Mouse (Mus musculus) adrenal gland, postnatal 0 days (tissue): ENCODE measurements around the gene Actr3. TPM values are rescaled to one million over a fixed set of nuclear protein-coding genes. Genes with fewer than 3 reads are reported as not detected.

Experiments used
- polyA plus RNA-seq: library from polyadenylated mRNA; unstranded; fragments of >200 nt; fragmentation: Nextera tagmentation; extraction: Ambion mirVana; gene quantifications from 2 replicates; pipeline ENCODE4 v1.2.1, GENCODE M21; 2015

Gene Actr3
- 102 and 124 TPM in 2 replicates for polyA plus RNA-seq

GRCm38 (mm10) chr1:125435369-125436135, at the start of gene Actr3:
Gene Actr3, minus strand, starts transcription at chr1:125435727.

Other genes with a start within 250 kb of the Actr3 start
- 41.9 and 47.6 TPM in 2 replicates for gene Slc35f5, start 124.9 kb upstream of the Actr3 start, polyA plus RNA-seq
- 0.47 and 0.62 TPM in 2 replicates for gene Gpr39, start 241.3 kb upstream of the Actr3 start, polyA plus RNA-seq